Mouse (Mus musculus) spleen, postnatal 4 days (tissue): ENCODE measurements around the gene Nab1.

Source experiments
- DNase-seq, 2 experiments: peaks; one replicate each; pipeline ENCODE4 v3.0.0; 2022; ENCODE audit warnings: low spot score in 2 of 2

Gene Nab1

DNA sequence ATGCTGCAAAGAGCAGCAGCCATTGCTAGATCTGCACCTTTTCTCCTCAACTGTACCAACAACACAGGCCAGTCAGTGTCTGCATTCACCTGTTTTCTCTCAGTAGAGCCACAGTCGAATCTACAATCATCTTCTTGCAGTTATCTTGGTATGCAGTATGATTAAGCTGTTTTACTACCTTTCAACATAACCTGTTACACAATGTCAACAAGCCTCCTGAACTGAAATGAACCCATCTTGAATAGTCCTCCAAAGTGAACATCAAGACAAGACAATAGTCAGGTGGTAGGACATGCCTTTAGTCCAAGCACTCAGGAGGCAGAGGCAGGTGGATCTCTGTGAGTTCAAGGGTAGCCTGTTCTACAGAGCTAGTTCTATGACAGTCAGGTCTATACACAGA is 26.2 kb downstream of the Nab1 start:
- no peak for DNase-seq

DNA sequence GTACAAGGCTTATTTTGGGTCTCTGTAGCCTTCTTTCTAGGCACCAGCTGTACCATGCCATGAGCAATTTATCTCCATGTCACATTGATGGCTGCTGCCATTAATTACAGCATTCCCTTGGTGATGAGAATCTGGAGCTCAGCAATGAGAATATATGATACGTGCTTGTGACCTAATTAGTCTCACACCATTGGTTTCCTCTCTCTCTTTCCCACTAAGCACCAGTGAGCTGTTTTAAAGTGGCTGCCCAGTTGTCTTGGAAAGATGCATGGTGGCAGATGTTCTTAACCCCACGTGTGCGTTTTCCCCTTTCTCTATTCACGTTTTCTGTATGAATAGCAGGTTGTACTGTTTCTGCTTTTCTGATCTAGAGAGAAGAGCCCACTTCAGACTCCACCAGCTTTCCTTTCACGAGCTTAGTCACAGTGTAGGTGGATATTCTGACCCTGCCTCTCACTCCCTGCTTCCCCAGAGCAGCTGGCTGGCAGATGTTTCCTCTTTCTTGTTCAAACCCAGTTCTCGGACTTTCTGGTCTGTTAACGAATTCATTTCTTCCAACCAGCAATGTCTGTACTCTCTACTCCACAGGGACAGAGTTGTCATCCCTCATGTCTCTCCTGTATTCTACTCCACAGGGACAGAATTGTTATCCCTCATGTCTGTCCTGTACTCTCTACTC is 29.5 kb downstream of the Nab1 start:
- DNase-seq, result no peak

DNA sequence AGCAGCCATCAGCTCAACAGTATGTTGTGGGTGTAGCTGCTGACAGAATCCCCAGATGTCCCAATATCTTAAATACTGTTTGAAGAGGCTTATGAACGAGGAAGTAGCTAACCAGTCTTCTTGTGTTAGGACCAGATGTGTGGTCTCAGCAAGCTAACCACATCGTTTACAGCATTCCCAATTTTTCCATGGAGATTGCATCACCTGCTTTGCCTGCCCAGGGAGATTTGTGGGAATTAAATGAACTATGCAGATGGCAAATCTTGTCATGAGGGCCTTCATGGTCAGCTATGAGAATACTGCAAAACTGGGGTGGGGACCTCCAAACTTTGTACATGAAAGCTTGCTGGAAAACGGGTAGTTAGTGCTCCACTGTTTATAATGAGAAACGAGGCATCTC is 30.2 kb downstream of the Nab1 start:
- DNase-seq, result no peak

DNA sequence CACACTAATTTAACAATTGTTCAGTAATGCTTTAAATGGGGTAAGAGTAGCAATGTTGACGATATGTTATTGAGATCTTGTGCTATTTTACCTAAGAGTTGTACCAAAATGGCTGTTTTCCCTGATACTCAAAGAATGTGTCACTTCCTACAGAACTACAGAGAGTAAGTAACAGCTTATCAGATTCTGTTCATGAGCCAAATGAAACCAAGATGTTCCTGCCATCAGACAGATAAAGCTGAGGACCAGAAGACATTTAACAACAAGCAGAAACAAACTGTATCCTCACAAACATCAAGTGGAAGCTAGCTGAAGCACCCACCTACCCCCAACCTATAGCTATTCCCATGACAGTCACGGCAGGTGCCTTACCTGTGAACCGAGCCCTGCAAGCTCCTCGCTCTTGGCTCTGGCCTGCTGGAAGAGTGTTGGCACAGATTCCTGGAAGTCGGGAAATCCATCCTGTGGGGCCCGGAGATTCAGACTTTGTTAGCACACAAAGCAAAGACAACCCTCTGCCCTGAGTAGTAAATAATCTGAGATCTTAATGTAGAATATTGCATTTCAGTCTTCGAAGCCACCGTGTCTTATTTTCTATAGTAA is 33.9 kb downstream of the Nab1 start:
- DNase-seq, result no peak

DNA sequence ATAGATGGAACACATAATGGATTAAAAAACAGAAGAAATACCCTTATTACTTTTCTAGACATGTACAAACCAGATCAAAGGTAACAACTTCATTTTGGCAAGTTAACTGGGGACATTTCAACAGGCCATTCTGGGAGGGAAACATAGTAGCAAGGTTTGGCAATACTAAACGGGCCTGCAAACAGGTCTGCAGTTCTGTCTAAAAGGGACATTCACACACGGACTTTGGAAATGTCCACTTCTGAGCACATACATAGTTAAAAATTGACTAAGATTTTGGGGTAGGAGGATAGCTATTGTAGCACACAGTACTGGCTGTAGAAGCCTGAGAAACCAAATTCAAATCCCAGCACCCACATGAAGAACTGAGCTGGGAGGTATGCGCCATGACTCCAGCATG is 34.6 kb downstream of the Nab1 start:
- DNase-seq, result no peak

DNA sequence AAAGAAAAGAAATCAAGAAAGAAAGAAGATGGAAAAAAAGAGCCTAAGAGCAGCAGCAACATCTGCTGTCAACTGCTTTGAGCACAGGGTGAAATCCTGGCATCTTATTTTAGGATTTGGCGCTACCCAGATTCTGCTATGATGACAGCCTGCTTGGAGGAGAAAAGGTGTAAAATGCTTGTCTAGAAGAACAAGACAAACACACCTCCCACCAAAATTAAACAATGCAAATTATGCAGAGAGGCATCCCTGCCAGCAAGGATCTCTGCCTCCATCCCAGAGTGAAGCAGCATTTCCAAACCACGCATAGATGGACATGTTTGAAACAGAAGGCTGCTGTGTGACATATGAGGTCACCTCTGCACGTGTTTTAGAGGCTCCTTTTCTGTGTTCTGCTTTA is 35.2 kb downstream of the Nab1 start:
- DNase-seq, result no peak

DNA sequence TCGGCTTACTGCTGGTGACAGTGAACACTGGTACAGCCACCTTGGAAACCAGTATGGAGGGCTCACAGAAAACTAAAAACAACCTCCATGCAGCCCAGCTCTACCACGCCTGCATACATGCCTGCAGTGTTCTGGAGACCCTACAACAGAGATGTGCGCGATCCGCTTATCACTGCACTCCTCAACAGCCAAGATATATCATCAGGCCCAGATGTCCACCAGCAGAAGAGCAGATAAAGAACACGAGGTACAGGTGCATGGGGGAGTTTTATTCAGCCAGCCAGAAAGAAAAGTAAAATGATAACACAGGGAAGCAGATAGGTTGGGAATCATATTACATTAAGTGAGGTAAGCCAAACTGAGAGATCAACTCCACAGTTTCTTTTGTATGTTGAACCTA is 37.2 kb downstream of the Nab1 start:
- no peak for DNase-seq

DNA sequence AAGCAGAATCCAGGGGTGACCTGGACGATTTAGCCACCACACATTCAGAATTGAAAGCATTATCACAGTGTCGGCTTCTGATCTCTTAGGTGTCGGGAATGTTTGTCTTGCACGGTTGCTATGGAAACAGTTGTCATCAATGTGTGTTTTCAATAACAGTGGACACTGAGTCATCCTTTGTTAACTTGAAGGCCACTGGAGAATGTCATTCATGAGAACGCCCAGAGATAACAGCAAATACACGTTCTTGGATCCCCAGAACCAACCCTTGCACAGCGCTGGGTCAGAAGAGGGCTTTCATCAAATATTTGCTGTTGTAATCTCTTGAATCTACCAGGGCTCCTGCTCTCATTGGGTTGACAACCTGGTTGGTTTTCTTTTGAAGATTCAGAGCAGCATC is 43.9 kb downstream of the Nab1 start:
- no peak for DNase-seq

DNA sequence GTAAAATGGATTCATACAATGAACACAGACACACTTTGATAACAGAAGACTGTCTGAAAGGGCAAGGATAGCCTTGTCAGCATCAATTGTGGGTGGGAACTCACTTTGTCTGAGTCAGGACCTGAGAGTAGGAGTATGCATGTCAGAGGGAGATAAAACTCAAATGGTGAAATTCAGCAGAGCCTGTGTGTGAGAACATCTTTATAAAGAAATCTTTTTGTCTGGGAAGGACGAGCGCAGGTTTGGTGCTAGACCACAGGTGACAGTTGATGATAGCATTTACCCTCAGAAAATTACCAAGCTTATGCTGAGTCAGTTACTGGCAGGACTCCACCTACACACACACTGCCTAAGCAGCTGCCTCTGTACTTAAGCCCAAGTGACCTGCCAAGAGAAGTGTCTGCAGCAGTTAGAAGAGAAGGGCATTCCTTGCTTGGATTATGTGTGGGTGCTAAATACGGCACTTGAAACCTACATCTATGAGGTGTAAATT is 45.9 kb downstream of the Nab1 start:
- DNase-seq, result no peak

DNA sequence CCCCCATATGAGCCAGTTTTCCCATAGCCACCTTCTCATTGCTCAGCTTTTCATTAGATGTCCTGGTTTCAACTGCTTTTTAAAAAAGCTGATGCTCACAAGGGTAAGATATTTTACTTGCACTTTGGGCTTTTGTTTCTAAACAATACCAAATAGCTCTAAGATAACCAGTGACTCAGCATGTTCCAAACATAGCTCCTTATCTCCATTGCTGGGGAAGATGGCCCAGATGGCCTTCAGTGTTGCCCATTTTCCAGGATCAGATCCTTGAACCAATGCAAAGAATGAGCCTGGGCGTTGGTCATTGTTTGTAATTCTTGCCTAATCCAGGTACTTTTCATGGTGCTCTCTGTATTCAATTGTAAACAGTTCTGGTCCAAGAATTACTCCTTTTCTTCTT is 49.1 kb downstream of the Nab1 start:
- DNase-seq, result no peak

DNA sequence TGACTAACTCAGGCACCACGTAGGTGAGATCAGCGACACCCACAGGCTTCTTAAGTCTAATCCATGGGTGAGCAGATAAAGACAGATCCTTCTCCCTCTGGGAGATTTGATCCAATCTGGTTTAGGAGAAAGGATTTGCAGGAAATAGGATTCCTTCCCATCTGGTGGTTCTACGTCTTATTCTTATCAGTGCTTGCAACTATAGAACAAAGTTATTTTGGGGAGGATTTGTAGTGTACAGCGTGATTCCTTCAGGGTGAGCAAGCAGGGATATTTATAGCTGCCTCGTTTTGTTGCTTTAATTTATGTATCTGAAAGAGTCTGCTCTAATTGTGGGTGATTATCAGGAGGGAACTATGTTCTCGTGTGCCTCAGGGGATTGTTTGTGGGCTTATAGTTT is 64.6 kb downstream of the Nab1 start:
- DNase-seq, result no peak

DNA sequence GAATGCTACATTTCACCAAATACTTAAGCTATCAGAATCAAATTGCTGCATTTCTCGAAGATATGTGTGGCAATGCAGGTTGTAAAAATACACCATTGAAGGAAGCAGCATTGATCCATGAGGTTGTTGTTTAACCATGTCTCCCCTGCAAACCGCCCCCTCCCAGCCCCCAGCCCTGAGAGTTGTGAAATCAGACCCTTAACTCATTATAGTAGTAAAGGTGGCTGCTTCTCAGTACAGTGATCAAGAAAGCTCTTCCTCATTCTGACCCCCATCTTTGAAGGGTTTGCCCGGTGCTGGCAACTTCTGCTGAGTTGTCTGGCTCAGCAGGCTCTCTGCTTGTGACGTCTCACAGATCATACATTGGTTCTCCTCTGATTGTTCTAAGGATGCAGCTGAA is 66.4 kb downstream of the Nab1 start:
- no peak for DNase-seq

DNA sequence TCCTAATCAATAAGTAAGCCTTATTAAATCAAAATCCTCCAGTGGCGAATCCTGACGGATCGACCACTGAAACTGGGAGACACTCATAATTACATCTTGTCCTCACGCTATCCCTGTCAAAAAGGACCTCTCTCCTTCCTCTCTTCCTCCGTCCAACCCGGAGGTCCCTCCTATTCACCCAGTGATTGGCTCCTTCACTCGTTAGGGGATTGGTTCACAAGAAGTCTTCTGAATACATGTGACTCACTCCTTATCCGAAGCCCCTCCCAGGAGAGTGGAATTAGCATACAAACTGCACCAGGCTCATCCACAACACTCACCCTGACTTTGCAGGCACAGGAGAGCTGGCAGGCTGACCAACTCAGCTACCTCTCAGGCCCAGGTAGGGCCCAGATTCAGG is 68.7 kb downstream of the Nab1 start:
- DNase-seq, result no peak

DNA sequence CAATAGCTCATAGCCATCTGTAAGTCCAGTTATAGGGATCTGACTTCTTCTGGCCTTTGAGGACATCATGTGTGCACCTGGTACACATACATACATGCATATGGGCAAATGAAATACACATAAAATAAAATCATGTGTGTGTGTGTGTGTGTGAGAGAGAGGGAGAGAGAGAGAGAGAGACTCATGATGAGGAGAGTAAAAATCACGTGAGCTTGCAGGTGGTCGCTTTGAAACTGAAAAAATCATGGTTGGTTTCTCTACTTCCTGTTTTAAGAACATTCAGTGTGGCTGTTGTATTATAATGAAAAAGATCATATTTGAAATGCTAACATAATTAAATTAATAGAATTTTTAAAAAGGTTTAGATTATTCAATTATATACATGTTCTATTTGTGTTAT is 69.9 kb downstream of the Nab1 start:
- no peak for DNase-seq

DNA sequence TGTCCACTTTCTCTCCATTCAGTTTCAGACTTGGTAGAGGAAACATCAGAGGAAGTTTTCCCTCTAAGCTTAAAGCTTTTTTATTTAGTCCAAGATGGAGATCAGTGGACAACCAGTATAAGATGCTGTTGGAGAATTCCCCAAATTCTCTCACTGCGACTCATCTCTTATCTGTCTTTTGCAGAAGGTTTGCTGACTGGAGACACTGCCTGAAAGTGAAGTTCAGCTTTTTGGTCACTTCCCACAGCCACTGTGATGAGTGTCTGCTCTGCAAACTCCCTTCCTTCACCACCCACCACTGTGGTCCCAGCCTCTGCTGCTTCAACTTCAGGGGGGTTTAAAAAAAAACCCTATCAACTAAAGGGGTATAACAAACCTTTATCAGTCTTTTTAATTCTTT is 70.4 kb downstream of the Nab1 start:
- no peak for DNase-seq

DNA sequence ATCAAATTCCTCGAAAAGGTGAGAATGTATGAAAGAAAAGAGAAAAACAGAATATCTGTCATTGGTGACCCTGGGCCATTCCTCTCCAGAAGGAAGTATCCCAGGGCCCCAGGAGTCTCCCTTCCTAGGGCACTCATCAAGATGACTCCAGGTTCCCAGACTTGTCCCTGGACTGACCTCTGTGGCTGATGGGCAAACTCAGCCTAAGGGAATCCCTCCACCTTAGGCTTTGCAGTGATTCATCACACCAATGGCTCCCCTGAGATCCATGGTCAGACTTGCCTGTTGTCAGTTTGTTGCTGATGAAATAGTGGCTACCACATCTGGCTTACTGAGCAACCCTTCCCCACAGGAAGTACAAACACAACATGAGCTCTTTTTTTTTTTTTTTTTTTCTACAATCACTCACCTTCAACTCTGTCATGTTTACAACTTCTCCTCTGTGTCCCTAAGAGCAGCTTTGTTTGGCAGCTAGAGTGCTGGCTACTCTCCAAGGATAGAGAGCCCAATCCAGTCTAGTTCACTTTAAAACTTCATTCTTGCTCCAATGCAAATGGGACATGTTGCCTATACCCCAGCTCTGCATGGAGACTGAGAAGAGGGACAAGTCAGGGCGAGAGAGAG is 72.5 kb downstream of the Nab1 start:
- no peak for DNase-seq

DNA sequence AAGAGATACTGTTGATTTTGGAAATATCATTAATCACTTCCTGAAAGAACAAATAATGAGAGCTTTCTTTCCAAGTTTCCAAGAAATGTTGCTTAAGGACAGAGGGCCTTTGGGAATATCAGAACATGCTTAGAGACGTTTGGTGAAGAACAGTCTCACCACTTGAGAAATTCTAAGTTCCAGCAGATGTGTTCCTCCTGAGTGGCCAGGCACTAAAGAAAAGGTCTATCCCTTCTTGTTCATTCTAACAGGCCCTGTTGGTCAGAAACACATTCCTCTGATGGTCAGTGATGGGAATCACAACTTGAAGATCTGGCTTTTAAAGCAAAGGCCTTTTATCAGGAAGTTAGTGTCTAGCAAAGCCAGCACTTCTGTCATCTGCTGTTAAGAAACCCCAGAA is 76.6 kb downstream of the Nab1 start:
- DNase-seq, result no peak

DNA sequence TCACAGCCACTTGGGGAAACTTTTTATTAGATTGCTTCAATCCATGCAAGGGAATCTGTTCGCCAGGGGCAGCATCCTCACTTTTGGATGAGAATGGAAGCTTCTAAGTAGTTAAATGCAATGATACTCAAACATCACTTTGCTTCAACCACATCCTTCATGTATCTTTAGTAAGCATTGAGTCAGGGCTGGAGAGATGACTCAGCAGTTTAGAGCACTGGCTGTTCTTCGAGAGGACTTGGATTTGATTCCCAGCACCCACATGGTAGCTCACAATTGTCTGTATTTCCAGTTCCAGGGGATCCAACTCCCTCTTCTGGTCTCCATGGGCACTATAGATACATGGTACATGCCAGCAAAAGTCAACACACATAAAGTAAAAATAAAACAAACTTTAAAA is 77.4 kb downstream of the Nab1 start:
- no peak for DNase-seq

DNA sequence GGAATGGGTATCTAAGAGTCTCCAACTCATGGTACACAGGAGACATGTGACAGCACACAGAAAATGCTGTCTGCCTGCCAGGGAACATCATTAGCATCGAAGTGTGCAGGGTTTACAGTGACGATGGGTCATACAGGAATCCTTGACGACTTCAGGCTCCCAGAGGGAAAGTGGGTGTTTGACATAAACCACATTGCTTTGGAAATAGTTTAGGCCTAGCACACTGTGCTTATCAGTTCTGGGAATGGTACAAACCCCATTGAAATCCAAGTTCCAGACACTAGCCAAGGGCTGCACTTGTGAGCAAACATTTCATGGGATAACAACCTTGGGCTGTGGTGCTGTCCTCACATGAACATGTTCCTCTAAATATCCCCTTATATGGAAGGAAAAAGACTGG is 78.3 kb downstream of the Nab1 start:
- DNase-seq, result no peak

DNA sequence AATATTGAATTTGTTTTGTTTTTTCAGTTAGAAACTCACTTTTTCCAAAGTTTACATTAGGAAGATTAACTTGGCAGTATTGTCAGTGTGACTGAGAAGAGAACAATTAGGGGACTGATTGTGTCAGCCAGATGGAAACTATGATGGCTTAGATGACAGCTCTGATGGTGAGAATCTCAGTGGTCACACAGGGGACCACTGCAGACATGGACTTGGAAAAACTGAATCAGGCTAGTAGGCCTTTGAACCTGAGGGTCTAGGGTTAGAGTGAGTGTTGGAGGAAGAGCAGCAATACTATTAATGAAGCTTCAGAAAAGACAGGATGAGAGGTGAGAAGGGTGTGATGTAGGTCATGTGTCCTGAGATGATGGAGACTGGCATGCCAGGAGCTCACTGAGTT is 78.9 kb downstream of the Nab1 start:
- DNase-seq, result no peak

DNA sequence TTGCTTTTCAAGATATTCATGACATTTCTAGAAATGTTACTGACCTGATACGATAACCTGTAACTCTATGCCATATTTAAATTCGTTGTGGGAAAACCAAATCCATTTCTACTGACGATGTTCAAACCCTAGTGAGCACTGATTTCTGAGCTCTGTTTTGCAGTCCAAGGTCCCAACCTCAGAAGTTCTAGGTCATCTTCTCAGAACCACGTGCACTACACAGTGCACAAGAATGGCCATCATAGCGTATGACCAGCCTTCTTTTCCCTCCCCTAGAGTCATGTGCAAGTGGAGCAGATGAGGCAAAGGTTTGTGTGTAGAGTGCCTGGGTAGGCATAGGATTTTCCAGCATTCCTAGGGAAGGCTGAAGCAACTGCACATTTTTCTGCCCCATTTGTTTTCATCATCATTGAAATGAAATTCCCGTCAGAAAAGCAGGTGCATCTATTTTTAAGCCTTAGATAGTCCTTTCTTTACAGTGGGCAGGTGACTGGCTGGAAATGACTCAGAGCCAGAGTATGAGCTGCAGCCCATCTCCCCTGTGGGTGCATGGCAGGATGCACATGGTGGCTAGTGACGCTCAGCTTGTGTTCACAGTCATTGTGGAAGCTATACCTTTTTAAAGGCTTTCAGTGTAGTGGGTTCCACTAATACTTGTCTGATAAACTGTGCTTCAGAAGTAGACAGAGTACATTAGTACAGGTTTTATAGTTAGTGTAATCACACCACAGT is 81.2 kb downstream of the Nab1 start:
- DNase-seq, result no peak
